Mouse (Mus musculus) intestine, embryonic 16.5 days (tissue): Measurements from ENCODE around the gene Sipa1. TPM values are rescaled to one million over a fixed set of nuclear protein-coding genes. Genes with fewer than 3 reads are reported as not detected.

Source experiments
- ATAC-seq: fragments of 200-750 bp; cut with Nextera tagmentation; 2 replicates; pipeline ENCODE4 v1.8.0; 2017; ENCODE audit warnings: moderate TSS enrichment, moderate library complexity
- H3K27ac ChIP-seq: fragments of 300-500 bp; sonication (generic); 2 replicates; pipeline ENCODE4 v1.5.1; 2014; ENCODE audit warnings: mild to moderate bottlenecking, low read length
- H3K27me3 ChIP-seq: fragments of 300-500 bp; sonication (generic); replicated peaks from 2 replicates; pipeline ENCODE4 v1.6.1; 2014; ENCODE audit warnings: low read length, control low read depth, mixed read lengths; ENCODE audit not compliant: control insufficient read depth, insufficient read depth
- H3K36me3 ChIP-seq: fragments of 300-500 bp; sonication (generic); 2 replicates; pipeline ENCODE4 v1.6.1; 2014; ENCODE audit warnings: low read length, control low read depth; ENCODE audit not compliant: control insufficient read depth, insufficient read depth
- H3K4me1 ChIP-seq: fragments of 300-500 bp; sonication (generic); 2 replicates; pipeline ENCODE4 v1.6.1; 2014; ENCODE audit warnings: low read length, control low read depth, mixed read lengths; ENCODE audit not compliant: control insufficient read depth, insufficient read depth
- H3K4me2 ChIP-seq: fragments of 300-500 bp; sonication (generic); 2 replicates; pipeline ENCODE4 v1.6.1; 2014; ENCODE audit warnings: low read depth, low read length, control low read depth
- H3K4me3 ChIP-seq: fragments of 300-500 bp; sonication (generic); 2 replicates; pipeline ENCODE4 v1.5.1; 2014; ENCODE audit warnings: mild to moderate bottlenecking, low read length
- H3K9ac ChIP-seq: fragments of 300-500 bp; sonication (generic); 2 replicates; pipeline ENCODE4 v1.6.1; 2014; ENCODE audit warnings: low read depth, low read length
- H3K9me3 ChIP-seq: fragments of 300-500 bp; sonication (generic); 2 replicates; pipeline ENCODE4 v1.6.1; 2016; ENCODE audit warnings: low read length, control low read depth; ENCODE audit not compliant: control insufficient read depth
- WGBS: fragments of 180-500 bp; shearing (Covaris S2); extraction: QIAGEN DNeasy Blood & Tissue Kit; methylation state at CpG from one replicate; pipeline ENCODE4 v1.1.7; 2014; 5-methylcytosine and 5-hydroxymethylcytosine counted together
- polyA plus RNA-seq: library from polyadenylated mRNA; unstranded; fragments of >200 nt; fragmentation: Nextera tagmentation; extraction: Ambion mirVana; gene quantifications from 2 replicates; pipeline ENCODE4 v1.2.1, GENCODE M21; 2015

Gene Sipa1
- polyA plus RNA-seq, 1 experiment from 2014 or later, result 15.8 TPM

DNA sequence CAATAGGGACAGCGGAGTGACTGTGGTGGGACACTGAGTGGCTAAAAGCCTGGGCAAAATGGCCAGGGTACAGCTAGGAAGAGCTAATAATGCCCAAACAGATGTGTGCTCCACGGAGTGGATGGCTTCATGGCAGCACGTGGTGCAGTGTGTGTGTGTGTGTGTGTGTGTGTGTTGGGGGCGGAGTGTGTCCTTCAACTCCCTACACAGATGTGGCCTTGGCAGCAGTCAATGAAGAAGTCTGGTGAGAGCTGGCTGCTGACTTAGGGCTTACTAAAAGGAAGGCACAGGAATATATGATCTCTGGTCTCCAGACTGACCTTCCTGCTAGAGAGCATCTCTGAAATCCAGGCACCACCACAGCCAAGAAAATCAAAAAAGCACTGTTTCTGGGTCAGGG, 4.9 kb upstream of the Sipa1 start:
- Histone ChIP-seq H3K27me3 (no peaks in the 10 kb centered on the region), H3K36me3 (peaks cover 24% of the 10 kb centered on the region)
- 84% methylated on average over 4 of the region's 4 CpGs for WGBS

GRCm38 (mm10) chr19:5666386-5666785, 2.9 kb upstream of the Sipa1 start:
- no peak overlapping the region for H3K4me3 ChIP-seq
- peaks cover 19% of the 10 kb centered on the region for H3K4me1 ChIP-seq
- no peak for ATAC-seq
- H3K36me3 ChIP-seq, result peaks cover 19% of the 10 kb centered on the region
- H3K9ac ChIP-seq, result no peak overlapping the region
- WGBS, result 92% methylated on average over 18 of the region's 18 CpGs
- H3K4me2 ChIP-seq, result no peak overlapping the region
- no peak overlapping the region for H3K27ac ChIP-seq
- H3K9me3 ChIP-seq, result no peaks in the 10 kb centered on the region
- H3K27me3 ChIP-seq, result no peaks in the 10 kb centered on the region

More for the DNA sequence above, 4.9 kb upstream of the Sipa1 start:
- Histone ChIP-seq H3K4me3 (no peak overlapping the region), H3K4me2 (no peak overlapping the region), H3K4me1 (peaks cover 4% of the 10 kb centered on the region; the same call in 1 of the 2 replicates), H3K27ac (no peak overlapping the region), H3K9ac (no peak overlapping the region), H3K9me3 (no peaks in the 10 kb centered on the region)
- ATAC-seq, result no peak

- Histone ChIP-seq H3K4me2 (no peak overlapping the region), H3K4me3 (no peak overlapping the region), H3K4me1 (peaks cover 26% of the 10 kb centered on the region), H3K27me3 (no peaks in the 10 kb centered on the region), H3K36me3 (peaks cover 13% of the 10 kb centered on the region), H3K9ac (no peak overlapping the region), H3K9me3 (no peaks in the 10 kb centered on the region), H3K27ac (no peak overlapping the region)
- WGBS, result 78% methylated on average over 15 of the region's 15 CpGs
- peak; percentile 25; the same call in 1 of the 2 replicates for ATAC-seq
These were observed 2.0 kb upstream of the Sipa1 start for GRCm38 (mm10) chr19:5665465-5665864.

DNA sequence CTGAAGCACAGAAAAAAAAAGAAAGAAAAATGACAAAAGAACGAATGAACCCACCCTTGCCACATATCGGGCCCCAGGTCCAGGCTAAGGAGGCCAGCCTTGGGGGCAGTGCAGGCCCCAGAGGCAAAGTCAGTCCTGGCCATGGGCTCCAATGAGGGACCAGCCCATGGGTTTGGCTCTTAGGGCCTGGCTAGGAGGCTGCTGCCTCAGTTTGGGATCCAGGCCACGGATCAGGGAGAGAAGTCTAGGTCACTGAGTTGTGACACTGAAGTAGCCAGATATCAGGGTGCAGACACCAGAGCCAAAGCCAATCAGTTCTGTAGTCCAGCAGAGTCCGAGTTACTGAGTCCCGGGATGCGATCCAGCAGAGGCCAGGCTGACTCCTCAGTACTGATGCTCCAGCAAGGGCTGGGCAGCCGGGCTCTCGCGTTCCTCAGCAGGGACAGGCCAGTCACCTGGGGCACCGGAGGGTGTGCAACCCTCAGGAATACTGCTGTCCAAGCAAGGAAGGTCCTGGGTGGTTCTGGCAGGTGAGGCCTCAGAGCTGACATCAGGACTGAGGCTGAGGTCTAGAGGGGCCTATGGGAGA, 1.3 kb upstream of the Sipa1 start:
- no peak overlapping the region for H3K4me3 ChIP-seq
- ATAC-seq, result no peak
- no peak overlapping the region for H3K9ac ChIP-seq
- no peaks in the 10 kb centered on the region for H3K27me3 ChIP-seq
- no peaks in the 10 kb centered on the region for H3K9me3 ChIP-seq
- H3K4me2 ChIP-seq, result no peak overlapping the region
- no peak overlapping the region for H3K27ac ChIP-seq
- 92% methylated on average over 10 of the region's 10 CpGs for WGBS
- H3K4me1 ChIP-seq, result peaks cover 26% of the 10 kb centered on the region
- peaks cover 13% of the 10 kb centered on the region for H3K36me3 ChIP-seq

DNA sequence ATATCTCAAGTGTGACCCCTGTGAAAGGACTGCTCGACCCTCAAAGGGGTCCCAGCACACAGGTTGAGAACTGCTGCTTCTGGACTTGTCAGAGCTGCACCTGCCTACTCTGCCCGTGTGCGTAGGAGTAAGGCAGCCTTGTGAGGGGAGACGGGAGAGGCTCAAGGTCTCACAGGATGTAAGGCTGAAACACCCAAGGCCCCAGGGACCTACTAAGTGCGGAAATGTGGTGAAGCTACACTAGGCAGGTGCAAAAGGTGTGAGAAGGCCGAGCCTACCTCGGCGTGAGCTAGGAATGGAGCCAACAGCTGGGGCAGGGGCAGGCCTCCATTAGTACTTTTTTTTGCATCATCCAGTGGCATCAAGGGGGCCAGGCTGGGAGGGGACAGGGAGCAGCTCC, 1.2 kb downstream of the Sipa1 start:
- H3K36me3 ChIP-seq, result peaks cover 16% of the 10 kb centered on the region
- no peaks in the 10 kb centered on the region for H3K27me3 ChIP-seq
- peak overlapping the region; percentile 76; the same call in 1 of the 2 replicates for H3K9ac ChIP-seq
- ATAC-seq, result no peak
- 68% methylated on average over 8 of the region's 8 CpGs for WGBS
- no peak overlapping the region; the same call in 1 of the 2 replicates for H3K27ac ChIP-seq
- peak overlapping the region; percentile 62 for H3K4me3 ChIP-seq
- H3K9me3 ChIP-seq, result no peaks in the 10 kb centered on the region
- H3K4me2 ChIP-seq, result peak overlapping the region; percentile 76
- peaks cover 26% of the 10 kb centered on the region for H3K4me1 ChIP-seq

- 75% methylated on average over 16 of the region's 16 CpGs for WGBS
- Histone ChIP-seq H3K27ac (peak overlapping the region; percentile 43; the same call in 1 of the 2 replicates), H3K4me3 (peak overlapping the region; percentile 23), H3K9ac (peak overlapping the region; percentile 30; the same call in 1 of the 2 replicates), H3K4me2 (peak overlapping the region; percentile 76), H3K36me3 (peaks cover 8% of the 10 kb centered on the region), H3K27me3 (no peaks in the 10 kb centered on the region), H3K4me1 (peaks cover 26% of the 10 kb centered on the region), H3K9me3 (no peaks in the 10 kb centered on the region)
- no peak for ATAC-seq
These were observed 2.4 kb downstream of the Sipa1 start for GRCm38 (mm10) chr19:5660942-5661751.

DNA sequence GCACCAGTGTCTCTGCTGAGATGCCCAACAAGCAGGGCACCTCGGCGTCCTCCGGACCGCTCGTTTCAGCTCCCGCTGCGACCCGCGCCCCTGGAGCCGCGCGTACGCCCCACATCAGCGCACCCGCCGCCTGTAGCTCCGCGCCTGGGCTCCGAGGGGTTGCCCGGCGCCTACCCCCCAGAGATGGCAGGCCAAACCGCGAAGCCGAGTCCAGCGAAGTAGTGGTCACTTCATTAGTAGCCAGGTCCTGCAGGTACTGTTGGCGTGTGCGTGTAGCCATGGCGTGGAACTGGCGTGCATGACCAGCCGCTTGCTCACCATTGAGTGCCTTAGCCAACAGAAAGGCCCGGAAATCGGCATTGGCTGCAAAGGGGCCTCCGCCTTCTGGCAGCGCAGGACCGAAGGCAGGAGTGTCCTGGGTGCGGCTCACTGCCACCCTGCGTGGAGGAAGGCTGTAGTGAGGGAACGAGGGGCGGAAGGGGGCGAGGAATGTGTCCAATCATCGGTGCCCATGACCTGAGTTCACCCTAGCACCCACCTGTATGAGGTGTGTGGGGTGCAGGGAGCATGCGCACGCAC, 8.7 kb downstream of the Sipa1 start:
- Histone ChIP-seq H3K27ac (no peak overlapping the region), H3K9ac (peak overlapping the region; percentile 54), H3K4me2 (peak overlapping the region; percentile 68), H3K27me3 (no peaks in the 10 kb centered on the region), H3K4me1 (peaks cover 10% of the 10 kb centered on the region), H3K9me3 (no peaks in the 10 kb centered on the region), H3K4me3 (peak overlapping the region; percentile 44), H3K36me3 (peaks cover 6% of the 10 kb centered on the region; the same call in 1 of the 2 replicates)
- ATAC-seq, result peak; percentile 9; the same call in 1 of the 2 replicates
- WGBS, result 23% methylated on average over 43 of the region's 43 CpGs

GRCm38 (mm10) chr19:5653969-5654719, 9.4 kb downstream of the Sipa1 start:
- peaks cover 3% of the 10 kb centered on the region; the same call in 1 of the 2 replicates for H3K36me3 ChIP-seq

GRCm38 (mm10) chr19:5652570-5652969, 10.9 kb downstream of the Sipa1 start:
- Histone ChIP-seq H3K4me2 (no peak overlapping the region), H3K4me1 (peaks cover 22% of the 10 kb centered on the region), H3K36me3 (0 out of 2 replicates have a peak, but pooled peaks cover 3% of the 10 kb centered on the region), H3K9ac (no peak overlapping the region), H3K27ac (no peak overlapping the region), H3K9me3 (no peaks in the 10 kb centered on the region), H3K4me3 (no peak overlapping the region), H3K27me3 (no peaks in the 10 kb centered on the region)
- WGBS, result 76% methylated on average over 6 of the region's 6 CpGs
- ATAC-seq, result no peak

More at GRCm38 (mm10) chr19:5653969-5654719, 9.4 kb downstream of the Sipa1 start:
- H3K4me1 ChIP-seq, result peaks cover 15% of the 10 kb centered on the region
- no peak overlapping the region for H3K27ac ChIP-seq
- 12% methylated on average over 62 of the region's 62 CpGs for WGBS
- peak overlapping the region; percentile 68 for H3K4me2 ChIP-seq
- H3K9ac ChIP-seq, result peak overlapping the region; percentile 54
- peak; percentile 88 for ATAC-seq
- H3K27me3 ChIP-seq, result no peaks in the 10 kb centered on the region
- H3K4me3 ChIP-seq, result peak overlapping the region; percentile 44
- H3K9me3 ChIP-seq, result no peaks in the 10 kb centered on the region
